Mouse (Mus musculus): ENCODE measurements around the gene Plekhf1.

The Plekhf1 gene

GRCm38 (mm10) chr7:38227181-38227899, 476 bp downstream of the Plekhf1 start:
- POLR2A ChIA-PET, result interaction anchor here in 3 of 4 experiments (0.6 to 5.3 kb wide), 51 partner anchors 8 to 1291 kb away, joined by 3 to 30 read pairs (median 5); partner anchors contain the start of genes 1600014C10Rik (in 2 of the 3) and Pop4 (in 2 of the 3)
- CTCF ChIA-PET, result interaction anchor here in 3 of 4 experiments (0.5 to 2.1 kb wide), 11 partner anchors 10 to 45 kb away, joined by 3 to 25 read pairs (median 4); partner anchors contain the start of gene 1600014C10Rik (in 1 of the 3)

GRCm38 (mm10) chr7:38226226-38226625, 1.6 kb downstream of the Plekhf1 start:
- POLR2A ChIA-PET, result interaction anchor here in 2 of 4 experiments (1.1 to 3.2 kb wide), 6 partner anchors 9 to 44 kb away, joined by 3 to 19 read pairs (median 14); partner anchors contain the start of genes 1600014C10Rik (in 1 of the 2) and Pop4 (in 1 of the 2)
- CTCF ChIA-PET, result no interaction called here

DNA sequence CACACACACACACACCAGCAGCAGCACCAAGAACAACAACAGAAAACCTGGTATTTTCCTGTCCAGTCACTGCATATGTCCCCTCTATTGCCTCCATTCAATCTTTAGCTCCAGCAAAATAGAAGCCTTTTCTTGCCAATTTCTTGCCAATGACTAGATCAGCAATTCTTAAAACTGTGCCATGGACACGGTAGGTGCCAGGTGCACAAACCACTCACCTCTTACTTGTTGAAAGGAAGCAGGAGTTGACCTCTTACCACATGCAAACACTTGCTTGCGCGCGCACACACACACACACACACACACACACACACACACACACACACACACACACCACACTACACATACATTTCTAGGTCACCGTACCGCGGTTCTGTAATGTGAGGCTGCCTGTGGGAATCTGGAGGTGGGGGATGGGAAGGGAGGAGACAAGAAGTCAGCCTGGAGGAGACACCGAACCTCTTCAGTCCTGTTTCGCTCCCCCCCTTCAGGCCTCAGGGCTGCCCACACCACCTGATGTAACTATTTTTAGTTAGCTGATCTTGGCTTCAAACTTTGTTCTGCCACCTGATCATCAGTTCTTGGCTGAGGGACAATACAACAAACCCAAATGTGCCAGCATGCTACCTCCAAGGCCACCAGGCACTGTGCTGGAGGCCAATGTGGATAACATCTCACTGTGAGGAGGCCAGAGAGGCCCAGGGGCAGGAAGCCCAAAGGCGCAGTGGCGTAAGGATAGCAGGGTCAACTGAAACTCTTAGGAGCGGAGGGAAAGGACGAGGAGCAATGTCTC, 3.0 kb downstream of the Plekhf1 start:
- ChIA-PET CTCF (interaction anchor here in 1 of 4 experiments (1.0 kb wide), 2 partner anchors 24 to 33 kb away, joined by 3 read pairs; no protein-coding TSS in a partner anchor), POLR2A (no interaction called here)

GRCm38 (mm10) chr7:38220866-38221265, 7.0 kb downstream of the Plekhf1 start:
- CTCF ChIA-PET, result interaction anchor here in 2 of 4 experiments (1.1 to 4.2 kb wide), 2 partner anchors 20 to 39 kb away, joined by 3 to 27 read pairs; no protein-coding TSS in a partner anchor
- POLR2A ChIA-PET, result interaction anchor here in 2 of 4 experiments (1.0 to 4.6 kb wide), 8 partner anchors 10 to 113 kb away, joined by 3 to 43 read pairs (median 4); partner anchors contain the start of gene Ccne1 (in 1 of the 2)

DNA sequence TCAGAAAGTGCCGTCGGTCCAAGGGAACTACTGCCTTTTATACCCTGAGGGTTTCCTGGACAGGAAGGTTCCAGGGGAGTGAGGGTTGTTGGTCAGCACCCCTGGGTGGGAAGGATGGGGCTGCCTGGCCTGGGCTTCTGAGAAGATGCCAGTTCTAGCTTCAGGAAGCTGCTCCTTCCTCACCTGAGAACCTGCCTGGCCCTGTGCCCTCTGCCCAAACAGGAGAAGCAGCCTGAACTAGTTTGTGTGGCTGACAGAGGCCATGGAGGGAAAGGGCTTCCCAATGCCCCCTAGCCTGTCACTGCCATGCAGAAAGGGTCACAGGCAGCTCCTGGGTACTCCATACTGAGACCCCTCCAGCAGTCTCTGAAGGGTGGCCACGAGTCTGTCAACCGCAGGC, 8.3 kb downstream of the Plekhf1 start:
- ChIA-PET POLR2A (interaction anchor here (0.6 to 4.6 kb wide), 8 partner anchors 8 to 679 kb away, joined by 3 to 43 read pairs (median 4); partner anchors contain the start of gene Plekhf1 (in 1 of the 4)), CTCF (interaction anchor here in 1 of 4 experiments (4.2 kb wide), 1 partner anchor 19 kb away, joined by 27 read pairs; no protein-coding TSS in a partner anchor)

- CTCF ChIA-PET, result interaction anchor here in 1 of 4 experiments (4.2 kb wide), 1 partner anchor 18 kb away, joined by 27 read pairs; no protein-coding TSS in a partner anchor
- POLR2A ChIA-PET, result interaction anchor here in 3 of 4 experiments (0.6 to 2.1 kb wide), 5 partner anchors 9 to 679 kb away, joined by 3 to 8 read pairs (median 3); partner anchors contain the start of gene Plekhf1 (in 1 of the 3)
Observed at GRCm38 (mm10) chr7:38218631-38219367, 9.0 kb downstream of the Plekhf1 start.

GRCm38 (mm10) chr7:38217417-38218171, 10.2 kb downstream of the Plekhf1 start:
- POLR2A ChIA-PET, result interaction anchor here in 3 of 4 experiments (0.9 to 1.1 kb wide), 5 partner anchors 9 to 17 kb away, joined by 3 read pairs; partner anchors contain the start of gene Plekhf1 (in 2 of the 3)
- CTCF ChIA-PET, result interaction anchor here in 2 of 4 experiments (0.9 to 1.0 kb wide), 4 partner anchors 10 to 49 kb away, joined by 3 to 5 read pairs (median 4); no protein-coding TSS in a partner anchor

DNA sequence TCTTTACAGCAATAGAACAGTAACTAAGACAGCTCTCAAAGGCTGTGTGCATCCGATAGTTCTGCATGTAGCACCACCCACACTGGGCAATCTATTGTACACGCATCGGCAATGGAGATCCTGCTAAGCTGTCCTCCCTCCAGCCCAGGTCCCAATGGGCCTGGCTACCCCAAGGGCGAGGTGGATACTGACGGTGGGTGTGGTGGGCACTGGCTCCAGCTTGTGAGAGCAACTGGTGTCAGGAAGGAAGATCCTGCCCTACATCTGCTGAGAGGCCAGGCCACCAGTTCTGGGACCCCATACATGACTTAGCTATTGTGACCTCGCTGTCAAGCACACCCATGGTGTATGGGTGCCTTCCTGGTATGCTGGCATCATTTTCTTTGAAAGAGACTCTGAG, 12.1 kb downstream of the Plekhf1 start:
- CTCF ChIA-PET, result interaction anchor here (0.6 to 2.4 kb wide), 6 partner anchors 14 to 53 kb away, joined by 3 to 24 read pairs (median 4); partner anchors contain the start of gene 1600014C10Rik (in 1 of the 4)
- POLR2A ChIA-PET, result interaction anchor here in 3 of 4 experiments (0.7 to 2.3 kb wide), 19 partner anchors 12 to 55 kb away, joined by 3 to 15 read pairs (median 5); partner anchors contain the start of genes Plekhf1 (in 3 of the 3), 1600014C10Rik (in 1 of the 3) and Pop4 (in 1 of the 3)

GRCm38 (mm10) chr7:38215281-38215680, 12.5 kb downstream of the Plekhf1 start:
- CTCF ChIA-PET, result interaction anchor here (0.5 to 2.4 kb wide), 9 partner anchors 14 to 53 kb away, joined by 3 to 24 read pairs (median 4); partner anchors contain the start of gene 1600014C10Rik (in 1 of the 4)
- POLR2A ChIA-PET, result interaction anchor here in 3 of 4 experiments (1.0 to 2.3 kb wide), 18 partner anchors 12 to 55 kb away, joined by 3 to 15 read pairs (median 5); partner anchors contain the start of genes Plekhf1 (in 3 of the 3), 1600014C10Rik (in 1 of the 3) and Pop4 (in 1 of the 3)

DNA sequence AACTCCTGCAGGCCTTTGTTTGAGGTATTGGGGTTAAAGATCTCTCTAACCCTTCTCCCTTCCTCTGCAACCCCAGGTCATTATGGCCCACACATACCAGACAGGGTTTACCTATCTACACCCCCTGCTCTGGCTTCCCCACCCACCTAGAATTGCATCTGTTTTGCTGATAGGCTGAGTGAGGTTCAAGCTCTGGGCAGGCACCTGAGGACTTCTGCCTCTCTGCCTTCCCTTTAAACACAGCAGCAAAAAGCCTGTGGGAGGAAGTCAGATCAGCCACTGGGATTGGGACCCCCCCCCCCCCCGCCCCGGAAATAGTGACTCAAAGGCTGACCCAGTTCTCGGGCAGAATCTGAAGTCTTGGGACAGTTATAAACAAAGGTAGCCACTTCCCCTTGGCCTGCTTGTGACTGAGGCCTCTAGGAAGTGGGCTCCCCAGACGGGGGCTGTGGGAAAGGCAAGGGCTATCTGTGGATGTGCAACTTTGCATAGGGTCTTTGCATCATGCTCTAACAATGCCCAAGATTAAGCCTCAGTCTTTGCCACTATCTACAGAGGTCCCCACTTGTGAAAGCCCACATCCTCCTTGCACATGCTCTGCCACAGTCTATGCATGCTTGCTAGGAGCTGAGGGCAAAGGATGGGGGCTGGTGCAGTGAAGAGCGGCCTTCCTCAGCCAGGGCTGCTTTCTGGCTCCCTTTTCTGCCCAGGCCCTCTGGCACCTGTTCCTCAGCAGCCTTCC, 13.2 kb downstream of the Plekhf1 start:
- ChIA-PET CTCF (interaction anchor here (0.5 to 2.4 kb wide), 9 partner anchors 14 to 54 kb away, joined by 3 to 24 read pairs (median 4); partner anchors contain the start of gene 1600014C10Rik (in 1 of the 4)), POLR2A (interaction anchor here in 3 of 4 experiments (0.7 to 2.3 kb wide), 18 partner anchors 9 to 321 kb away, joined by 3 to 15 read pairs (median 5); partner anchors contain the start of genes Plekhf1 (in 3 of the 3), 1600014C10Rik (in 1 of the 3) and Pop4 (in 1 of the 3))

GRCm38 (mm10) chr7:38212651-38213062, 15.2 kb downstream of the Plekhf1 start:
- CTCF ChIA-PET, result interaction anchor here (0.6 to 5.6 kb wide), 16 partner anchors 11 to 723 kb away, joined by 3 to 77 read pairs (median 4); partner anchors contain the start of genes 1600014C10Rik (in 1 of the 4), Plekhf1 (in 1 of the 4) and Pop4 (in 1 of the 4)

DNA sequence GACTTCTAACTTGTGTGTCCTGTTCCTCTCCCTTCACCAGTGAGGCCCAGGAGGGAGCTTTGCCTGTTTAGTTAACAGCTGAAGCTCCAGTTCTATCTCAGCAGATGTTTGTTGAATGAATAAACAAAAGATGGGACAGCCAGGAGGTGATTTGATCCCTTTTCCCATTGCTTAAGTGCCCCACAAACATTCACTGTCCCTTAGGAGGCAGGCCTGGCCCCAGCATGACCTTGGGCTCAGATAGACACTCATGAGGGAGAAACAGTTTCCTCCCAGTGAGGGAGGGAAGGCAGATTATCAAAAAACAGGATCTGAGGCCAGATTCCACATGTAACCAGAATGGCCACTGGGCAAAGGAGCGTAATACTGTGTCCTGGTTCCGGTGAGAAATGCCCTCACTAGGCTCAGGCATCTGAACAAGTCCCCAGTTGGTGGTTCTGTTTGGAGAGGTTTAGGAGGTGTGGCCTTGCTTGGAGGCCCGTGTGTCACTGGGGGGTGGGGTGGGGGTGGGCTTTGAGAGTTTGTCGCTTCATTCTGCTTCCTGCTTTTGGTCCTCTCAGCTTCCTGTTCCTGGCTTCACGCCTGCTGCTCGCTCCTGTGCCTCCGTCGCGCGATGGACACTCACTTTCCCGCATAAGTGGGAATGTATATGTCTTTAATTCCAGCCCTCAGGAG, 18.2 kb downstream of the Plekhf1 start:
- CTCF ChIA-PET, result interaction anchor here (0.6 to 5.6 kb wide), 10 partner anchors 8 to 148 kb away, joined by 3 to 77 read pairs (median 6); partner anchors contain the start of genes 1600014C10Rik (in 2 of the 4) and Pop4 (in 1 of the 4)
- POLR2A ChIA-PET, result interaction anchor here (0.6 to 7.3 kb wide), 18 partner anchors 8 to 563 kb away, joined by 3 to 43 read pairs (median 4); partner anchors contain the start of genes 1600014C10Rik (in 1 of the 4) and Plekhf1 (in 1 of the 4)

More at GRCm38 (mm10) chr7:38212651-38213062, 15.2 kb downstream of the Plekhf1 start:
- POLR2A ChIA-PET, result interaction anchor here in 3 of 4 experiments (0.7 to 7.3 kb wide), 19 partner anchors 8 to 107 kb away, joined by 3 to 43 read pairs (median 5); partner anchors contain the start of gene Plekhf1 (in 2 of the 3)

GRCm38 (mm10) chr7:38208969-38209368, 18.8 kb downstream of the Plekhf1 start:
- ChIA-PET CTCF (interaction anchor here (0.7 to 5.6 kb wide), 8 partner anchors 7 to 737 kb away, joined by 3 to 77 read pairs (median 5); partner anchors contain the start of gene 1600014C10Rik (in 1 of the 4)), POLR2A (interaction anchor here in 3 of 4 experiments (0.6 to 7.3 kb wide), 12 partner anchors 8 to 97 kb away, joined by 3 to 43 read pairs (median 4); partner anchors contain the start of gene Plekhf1 (in 1 of the 3))

DNA sequence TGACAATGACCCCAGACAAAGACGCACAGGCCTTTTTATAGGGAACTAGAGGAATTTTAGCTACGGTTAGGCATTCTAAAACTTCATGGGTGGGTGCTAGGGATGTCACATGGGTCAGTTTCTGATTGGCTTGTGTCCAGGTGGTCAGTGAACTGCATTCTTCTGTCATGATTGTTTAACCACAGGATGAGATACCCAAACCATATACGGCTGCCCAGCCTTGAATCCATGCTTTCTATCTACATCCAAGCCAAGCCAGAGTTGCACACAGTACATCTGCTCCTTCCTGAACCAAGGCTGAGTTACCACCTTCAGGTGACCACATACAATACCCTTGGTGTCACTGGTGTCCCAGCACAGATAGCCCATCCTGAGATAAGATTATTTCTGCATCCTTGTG, 21.3 kb downstream of the Plekhf1 start:
- CTCF ChIA-PET, result no interaction called here
- POLR2A ChIA-PET, result interaction anchor here in 2 of 4 experiments (1.0 to 7.3 kb wide), 2 partner anchors 8 to 15 kb away, joined by 3 to 43 read pairs; no protein-coding TSS in a partner anchor

Data from embryonic stem cell, embryonic (primary cell).